Mouse (Mus musculus): ENCODE measurements around the gene Serpinc1. TPM values are rescaled to one million over a fixed set of nuclear protein-coding genes. Genes with fewer than 3 reads are reported as not detected.
"Not testable (repeated sequence)": the region's sequence is repeated elsewhere in the genome, so short reads cannot be mapped to it uniquely, and the experiment has no call there.

Gene Serpinc1
- polyA plus RNA-seq, 1 experiment from 2014 or later = 5.1 TPM

- whole genome bisulfite sequencing = 69% methylated on average over 2 of the region's 2 CpGs
- no peak overlapping the region for H3K27ac ChIP-seq
- no peak overlapping the region for H3K4me2 ChIP-seq
- peaks cover 14% of the 10 kb centered on the region; the same call in 1 of the 2 replicates for H3K4me1 ChIP-seq
- H3K27me3 ChIP-seq = no peaks in the 10 kb centered on the region
- ATAC-seq (ENCODE audit: insufficient number of reproducible peaks, low FRiP score, low TSS enrichment, low read depth) = no peak
- H3K9ac ChIP-seq = no peak overlapping the region
- no peak overlapping the region for H3K4me3 ChIP-seq
- H3K36me3 ChIP-seq = peaks cover 18% of the 10 kb centered on the region
- H3K9me3 ChIP-seq = no peaks in the 10 kb centered on the region
Measured at GRCm38 (mm10) chr1:161027196-161027595, 48.8 kb downstream of the Serpinc1 start.

- H3K27me3 ChIP-seq; H3K9me3 ChIP-seq; H3K4me2 ChIP-seq; H3K9ac ChIP-seq; H3K27ac ChIP-seq; ATAC-seq (ENCODE audit: insufficient number of reproducible peaks, low FRiP score, low TSS enrichment, low read depth); H3K4me3 ChIP-seq: not testable (repeated sequence)
- Histone ChIP-seq H3K4me1 (peaks cover 21% of the 10 kb centered on the region; the same call in 1 of the 2 replicates), H3K36me3 (peaks cover 20% of the 10 kb centered on the region)
- WGBS = 55% methylated on average over 1 of the region's 1 CpGs
Measured at GRCm38 (mm10) chr1:161028427-161028826, 50.0 kb downstream of the Serpinc1 start.

- no peak overlapping the region for H3K27ac ChIP-seq
- H3K4me3 ChIP-seq = no peak overlapping the region
- ATAC-seq (ENCODE audit: insufficient number of reproducible peaks, low FRiP score, low TSS enrichment, low read depth) = no peak
- no peaks in the 10 kb centered on the region for H3K9me3 ChIP-seq
- no peaks in the 10 kb centered on the region for H3K27me3 ChIP-seq
- 78% methylated on average over 3 of the region's 3 CpGs for WGBS
- no peak overlapping the region for H3K9ac ChIP-seq
- peaks cover 20% of the 10 kb centered on the region for H3K36me3 ChIP-seq
- H3K4me2 ChIP-seq = no peak overlapping the region
- peaks cover 18% of the 10 kb centered on the region; the same call in 1 of the 2 replicates for H3K4me1 ChIP-seq
Measured at GRCm38 (mm10) chr1:161030058-161030457, 51.7 kb downstream of the Serpinc1 start.

- Histone ChIP-seq H3K36me3 (peaks cover 32% of the 10 kb centered on the region), H3K9me3 (no peaks in the 10 kb centered on the region), H3K9ac (no peak overlapping the region)
Measured at GRCm38 (mm10) chr1:161031881-161032280, 53.5 kb downstream of the Serpinc1 start.

GRCm38 (mm10) chr1:161032345-161032744, 54.0 kb downstream of the Serpinc1 start:
- WGBS = 91% methylated on average over 7 of the region's 7 CpGs

More at GRCm38 (mm10) chr1:161031881-161032280, 53.5 kb downstream of the Serpinc1 start:
- Histone ChIP-seq H3K27ac (no peak overlapping the region), H3K4me2 (no peak overlapping the region), H3K4me1 (peaks cover 16% of the 10 kb centered on the region; the same call in 1 of the 2 replicates), H3K27me3 (no peaks in the 10 kb centered on the region), H3K4me3 (no peak overlapping the region)
- ATAC-seq (ENCODE audit: insufficient number of reproducible peaks, low FRiP score, low TSS enrichment, low read depth) = no peak
- WGBS = 93% methylated on average over 9 of the region's 9 CpGs

GRCm38 (mm10) chr1:161033856-161034434, 55.6 kb downstream of the Serpinc1 start:
- H3K4me1 ChIP-seq = peaks cover 17% of the 10 kb centered on the region; the same call in 1 of the 2 replicates

More at GRCm38 (mm10) chr1:161032345-161032744, 54.0 kb downstream of the Serpinc1 start:
- Histone ChIP-seq H3K27ac (no peak overlapping the region), H3K4me1 (peaks cover 17% of the 10 kb centered on the region; the same call in 1 of the 2 replicates), H3K4me3 (no peak overlapping the region), H3K36me3 (peaks cover 33% of the 10 kb centered on the region), H3K9me3 (no peaks in the 10 kb centered on the region), H3K4me2 (no peak overlapping the region), H3K27me3 (no peaks in the 10 kb centered on the region), H3K9ac (no peak overlapping the region)
- ATAC-seq (ENCODE audit: insufficient number of reproducible peaks, low FRiP score, low TSS enrichment, low read depth) = no peak

GRCm38 (mm10) chr1:161034435-161035280, 56.3 kb downstream of the Serpinc1 start, which contains the start of gene Zbtb37:
TSS of gene Zbtb37 (minus strand) at chr1:161034849.
- H3K27me3 ChIP-seq = no peaks in the 10 kb centered on the region
- H3K4me1 ChIP-seq = peaks cover 17% of the 10 kb centered on the region; the same call in 1 of the 2 replicates
- H3K4me3 ChIP-seq = peak within 1 kb of the TSS; percentile 72
- peak within 1 kb of the TSS; percentile 80 for H3K9ac ChIP-seq
- peak within 1 kb of the TSS; percentile 67 for H3K4me2 ChIP-seq
- under 1% methylated on average over 70 of the region's 76 CpGs for WGBS
- H3K27ac ChIP-seq = peak within 1 kb of the TSS; percentile 97
- peaks cover 50% of the 10 kb centered on the region for H3K36me3 ChIP-seq
- H3K9me3 ChIP-seq = no peaks in the 10 kb centered on the region
- peak; percentile 94 for ATAC-seq (ENCODE audit: insufficient number of reproducible peaks, low FRiP score, low TSS enrichment, low read depth)

More at GRCm38 (mm10) chr1:161033856-161034434, 55.6 kb downstream of the Serpinc1 start:
- H3K27me3 ChIP-seq = no peaks in the 10 kb centered on the region
- H3K4me3 ChIP-seq = peak overlapping the region; percentile 72
- H3K36me3 ChIP-seq = peaks cover 46% of the 10 kb centered on the region
- peak overlapping the region; percentile 75 for H3K9ac ChIP-seq
- ATAC-seq (ENCODE audit: insufficient number of reproducible peaks, low FRiP score, low TSS enrichment, low read depth) = no peak; the same call in 1 of the 2 replicates
- H3K9me3 ChIP-seq = no peaks in the 10 kb centered on the region
- H3K27ac ChIP-seq = peak overlapping the region; percentile 97
- peak overlapping the region; percentile 67 for H3K4me2 ChIP-seq
- under 1% methylated on average over 21 of the region's 21 CpGs for WGBS

- peak overlapping the region; percentile 97 for H3K27ac ChIP-seq
- peak overlapping the region; percentile 72 for H3K4me3 ChIP-seq
- H3K9me3 ChIP-seq = no peaks in the 10 kb centered on the region
- ATAC-seq (ENCODE audit: insufficient number of reproducible peaks, low FRiP score, low TSS enrichment, low read depth) = no peak
- peak overlapping the region; percentile 67 for H3K4me2 ChIP-seq
- H3K36me3 ChIP-seq = peaks cover 48% of the 10 kb centered on the region
- no peaks in the 10 kb centered on the region for H3K27me3 ChIP-seq
- H3K9ac ChIP-seq = peak overlapping the region; percentile 80
- peaks cover 17% of the 10 kb centered on the region; the same call in 1 of the 2 replicates for H3K4me1 ChIP-seq
- under 1% methylated on average over 14 of the region's 14 CpGs for WGBS
Measured at GRCm38 (mm10) chr1:161035281-161035785, 56.9 kb downstream of the Serpinc1 start.

GRCm38 (mm10) chr1:161035786-161036404, 57.5 kb downstream of the Serpinc1 start:
- H3K36me3 ChIP-seq = peaks cover 45% of the 10 kb centered on the region
- H3K4me2 ChIP-seq = peak overlapping the region; percentile 67
- 2% methylated on average over 6 of the region's 6 CpGs for WGBS
- no peaks in the 10 kb centered on the region for H3K27me3 ChIP-seq
- H3K9me3 ChIP-seq = no peaks in the 10 kb centered on the region
- H3K9ac ChIP-seq = peak overlapping the region; percentile 80
- H3K4me1 ChIP-seq = peaks cover 17% of the 10 kb centered on the region; the same call in 1 of the 2 replicates
- peak overlapping the region; percentile 97 for H3K27ac ChIP-seq
- H3K4me3 ChIP-seq = peak overlapping the region; percentile 72
- ATAC-seq (ENCODE audit: insufficient number of reproducible peaks, low FRiP score, low TSS enrichment, low read depth) = no peak

- Histone ChIP-seq H3K4me2 (peak overlapping the region; percentile 67), H3K9me3 (no peaks in the 10 kb centered on the region), H3K27ac (peak overlapping the region; percentile 97), H3K4me1 (peaks cover 17% of the 10 kb centered on the region; the same call in 1 of the 2 replicates), H3K4me3 (peak overlapping the region; percentile 72), H3K9ac (peak overlapping the region; percentile 80), H3K36me3 (peaks cover 39% of the 10 kb centered on the region), H3K27me3 (no peaks in the 10 kb centered on the region)
- 1% methylated on average over 5 of the region's 5 CpGs for WGBS
- no peak for ATAC-seq (ENCODE audit: insufficient number of reproducible peaks, low FRiP score, low TSS enrichment, low read depth)
Measured at GRCm38 (mm10) chr1:161036411-161036841, 58.0 kb downstream of the Serpinc1 start.

GRCm38 (mm10) chr1:161037026-161037425, 58.6 kb downstream of the Serpinc1 start:
- Histone ChIP-seq H3K27me3 (no peaks in the 10 kb centered on the region), H3K9ac (peak overlapping the region; percentile 80), H3K4me2 (peak overlapping the region; percentile 67), H3K9me3 (no peaks in the 10 kb centered on the region), H3K4me1 (peaks cover 14% of the 10 kb centered on the region; the same call in 1 of the 2 replicates), H3K36me3 (peaks cover 39% of the 10 kb centered on the region), H3K4me3 (peak overlapping the region; percentile 72), H3K27ac (peak overlapping the region; percentile 97)
- WGBS = 0% methylated on average over 1 of the region's 1 CpGs
- ATAC-seq (ENCODE audit: insufficient number of reproducible peaks, low FRiP score, low TSS enrichment, low read depth) = no peak

All from limb, embryonic 15.5 days (tissue).